Mouse (Mus musculus): ENCODE measurements at regions not wholly inside any gene's neighbourhood (a gene's known extent, or its start where the extent isn't known, plus 50 kb on each side); places are given as distances from the start of the nearest gene placed in this dataset.

GRCm38 (mm10) chr11:6962322-6962721 lies 101.0 kb upstream of the Adcy1 start:
- TF ChIP-seq FLI1 (IDR thresholded peaks at IDR 0.05; ENCODE audit: low read length) (no peak), GATA1 (IDR thresholded peaks at IDR 0.05; ENCODE audit: borderline replicate concordance, low read length) (no peak)

All from megakaryocyte, embryonic 14.5 days (primary cell).